Mouse (Mus musculus): ENCODE data around the gene Clip1.

- no peak for TF ChIP-seq CTCF (IDR thresholded peaks at IDR 0.05; ENCODE audit: insufficient read depth, low read length)
- TF ChIP-seq POLR2A (IDR thresholded peaks at IDR 0.05; ENCODE audit: borderline replicate concordance, extremely low read depth, low read depth, low read length): no peak
Measured at GRCm38 (mm10) chr5:123641259-123641900, 43.0 kb downstream of the Clip1 start.
